Mouse (Mus musculus): ENCODE data around the gene Resf1.

DNA sequence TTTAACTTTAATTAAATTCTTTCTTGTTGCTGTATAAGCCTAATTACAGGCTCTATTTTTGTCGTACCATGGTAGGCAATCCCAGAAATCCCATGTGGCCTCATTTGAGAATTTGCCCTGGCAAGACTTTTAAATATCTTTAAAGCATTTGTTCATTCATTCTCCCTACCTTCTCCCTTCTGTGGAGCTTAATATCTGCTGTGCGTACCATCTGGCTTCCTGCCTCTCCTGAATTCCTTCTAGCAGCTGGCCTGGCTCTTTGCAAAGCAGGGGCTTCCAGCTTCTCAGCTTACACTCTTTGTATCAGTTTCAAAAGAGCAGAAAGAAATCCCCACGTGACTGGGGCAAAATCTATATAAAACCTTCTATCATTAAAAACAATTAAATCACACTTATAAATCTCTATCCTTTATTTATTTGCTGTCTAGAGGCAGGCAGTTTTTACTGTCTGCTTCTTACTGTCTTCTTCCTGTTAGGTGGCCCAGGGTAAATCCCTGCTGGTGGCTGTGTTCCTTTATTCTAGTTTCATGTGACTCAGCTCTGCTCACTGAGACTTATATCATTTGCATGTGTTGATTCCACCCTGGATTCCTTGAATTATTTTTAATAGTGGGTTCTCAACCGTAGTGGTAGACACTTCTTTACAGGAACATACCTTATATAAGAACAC lies 45.7 kb downstream of the Resf1 start:
- peak; percentile 65 for TF ChIP-seq TCF12 (IDR thresholded peaks at IDR 0.05; ENCODE audit: insufficient read depth, poor library complexity, severe bottlenecking)
- TF ChIP-seq POLR2A (IDR thresholded peaks at IDR 0.05; ENCODE audit: insufficient read length, low read depth): no peak
- peak; percentile 88 for TF ChIP-seq USF1 (IDR thresholded peaks at IDR 0.05; ENCODE audit: low read depth)
- no peak for TF ChIP-seq POLR2AphosphoS2 (IDR thresholded peaks at IDR 0.05; ENCODE audit: insufficient read length, low read depth)
- TF ChIP-seq CEBPB (IDR thresholded peaks at IDR 0.05; ENCODE audit: insufficient read depth, poor library complexity, severe bottlenecking): no peak
- peak in 2 of 3 experiments; percentile 58 to 68 for TF ChIP-seq MYOD1 (IDR thresholded peaks at IDR 0.05; ENCODE audit: control insufficient read depth in 1 of 3, insufficient read length in 2 of 3, low read depth in 2 of 3)
- no peak for TF ChIP-seq SRF (IDR thresholded peaks at IDR 0.05; ENCODE audit: control insufficient read depth, insufficient read length, low read depth)
- no peak for TF ChIP-seq MAX (IDR thresholded peaks at IDR 0.05; ENCODE audit: low read depth)
- TF ChIP-seq MYOG (IDR thresholded peaks at IDR 0.05; ENCODE audit: control insufficient read depth in 1 of 3, insufficient read depth in 1 of 3, insufficient read length in 2 of 3, low read depth in 2 of 3): peak in 2 of 3 experiments; percentile 70 to 75
- no peak for TF ChIP-seq E2F4 (IDR thresholded peaks at IDR 0.05; ENCODE audit: insufficient read depth)
- TF ChIP-seq REST (IDR thresholded peaks at IDR 0.05; ENCODE audit: insufficient read depth, insufficient read length): no peak
